Mouse (Mus musculus): Measurements from ENCODE around the gene Tspan14.

Tspan14 gene

DNA sequence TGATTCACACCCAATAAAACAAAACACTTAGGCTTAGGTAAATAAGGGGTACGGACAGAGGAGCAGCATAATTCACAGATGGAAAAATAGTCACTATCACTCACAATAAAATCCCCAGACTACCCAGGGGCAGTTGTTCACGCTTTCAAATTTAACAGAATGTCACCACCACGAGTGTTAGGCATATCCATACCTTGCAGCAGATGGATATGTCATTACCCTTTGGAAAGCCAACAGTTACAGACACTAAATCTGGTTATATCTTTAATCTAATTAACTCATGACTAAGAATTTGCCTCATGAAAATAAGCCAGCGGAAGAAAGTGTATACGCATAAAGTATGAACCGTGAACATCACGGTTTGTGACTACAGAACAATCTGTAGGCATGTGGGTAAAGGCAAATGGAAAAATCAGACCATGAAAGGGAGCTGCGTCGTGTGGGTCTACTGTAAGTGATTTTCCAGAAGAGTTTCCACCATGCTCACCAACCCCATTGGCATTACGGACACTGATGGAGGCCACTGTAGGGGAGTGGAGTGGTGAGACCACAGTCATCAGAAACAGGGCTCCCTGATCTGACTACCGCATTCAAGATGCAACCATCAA is 28.1 kb downstream of the Tspan14 start:
- Histone ChIP-seq H3K4me1 (replicated peaks; ENCODE audit: low read depth, low read length) (peaks cover 51% of the 10 kb centered on the region), H3K36me3 (ENCODE audit: insufficient read depth, low read length) (peaks cover 26% of the 10 kb centered on the region), H3K27me3 (ENCODE audit: insufficient read depth, low read length) (no peaks in the 10 kb centered on the region), H3K4me3 (replicated peaks; ENCODE audit: low read length) (no peak overlapping the region), H3K9me3 (ENCODE audit: low read length) (no peaks in the 10 kb centered on the region)
- TF ChIP-seq NANOG (IDR thresholded peaks at IDR 0.05; ENCODE audit: borderline replicate concordance, low read length): no peak
- TF ChIP-seq POU5F1 (IDR thresholded peaks at IDR 0.05; ENCODE audit: borderline replicate concordance, low read length): no peak
- TF ChIP-seq CTCF (conservative IDR thresholded peaks at IDR 0.05; ENCODE audit: low read length): no peak

DNA sequence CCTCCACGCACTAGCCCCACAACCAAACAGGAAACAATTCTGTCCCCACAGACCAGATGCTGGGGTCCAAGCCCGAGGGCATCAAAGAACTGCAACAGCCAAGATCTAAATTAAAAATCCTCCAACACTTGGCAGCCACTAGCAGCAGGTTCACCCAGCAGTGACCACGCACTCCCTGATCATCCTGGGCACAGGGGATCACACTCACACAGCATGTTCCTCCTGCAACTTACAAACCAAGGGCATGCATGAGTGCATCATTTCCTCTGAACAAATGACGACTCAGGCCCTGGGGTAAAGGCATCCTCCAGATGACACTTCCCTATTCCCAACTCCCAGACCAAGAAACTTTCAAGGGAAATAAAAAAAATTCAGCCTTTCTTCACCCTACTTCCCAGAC is 29.6 kb downstream of the Tspan14 start:
- TF ChIP-seq POU5F1 (IDR thresholded peaks at IDR 0.05; ENCODE audit: borderline replicate concordance, low read length): no peak
- no peak for TF ChIP-seq CTCF (conservative IDR thresholded peaks at IDR 0.05; ENCODE audit: low read length)
- no peak for TF ChIP-seq NANOG (IDR thresholded peaks at IDR 0.05; ENCODE audit: borderline replicate concordance, low read length)
- Histone ChIP-seq H3K36me3 (ENCODE audit: insufficient read depth, low read length) (peaks cover 37% of the 10 kb centered on the region), H3K9me3 (ENCODE audit: low read length) (no peaks in the 10 kb centered on the region), H3K4me3 (replicated peaks; ENCODE audit: low read length) (no peak overlapping the region), H3K4me1 (replicated peaks; ENCODE audit: low read depth, low read length) (peaks cover 59% of the 10 kb centered on the region), H3K27me3 (ENCODE audit: insufficient read depth, low read length) (no peaks in the 10 kb centered on the region)

DNA sequence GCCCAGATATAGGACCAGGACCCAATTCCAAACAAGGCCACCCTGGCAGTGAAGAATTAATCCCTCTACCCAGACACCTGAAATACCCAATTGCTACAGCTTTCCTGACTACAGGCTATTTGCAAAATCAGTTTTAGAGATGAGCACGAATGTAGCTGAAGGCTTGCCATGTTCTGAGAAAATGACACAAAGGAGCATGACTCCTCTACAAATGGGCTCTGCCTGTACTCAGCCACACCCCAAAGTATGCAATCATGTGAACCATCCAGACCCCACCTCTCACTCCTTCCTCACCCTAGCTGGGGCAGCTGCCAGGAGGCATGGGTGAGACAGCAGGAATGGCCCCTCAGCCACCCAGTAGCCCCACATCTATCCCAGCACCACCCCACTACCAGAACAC is 31.1 kb downstream of the Tspan14 start:
- peaks cover 46% of the 10 kb centered on the region for H3K36me3 ChIP-seq (ENCODE audit: insufficient read depth, low read length)
- TF ChIP-seq POU5F1 (IDR thresholded peaks at IDR 0.05; ENCODE audit: borderline replicate concordance, low read length) (no peak), CTCF (conservative IDR thresholded peaks at IDR 0.05; ENCODE audit: low read length) (no peak), NANOG (IDR thresholded peaks at IDR 0.05; ENCODE audit: borderline replicate concordance, low read length) (no peak)
- no peaks in the 10 kb centered on the region for H3K9me3 ChIP-seq (ENCODE audit: low read length)
- peaks cover 74% of the 10 kb centered on the region for H3K4me1 ChIP-seq (replicated peaks; ENCODE audit: low read depth, low read length)
- H3K27me3 ChIP-seq (ENCODE audit: insufficient read depth, low read length): no peaks in the 10 kb centered on the region
- no peak overlapping the region for H3K4me3 ChIP-seq (replicated peaks; ENCODE audit: low read length)

DNA sequence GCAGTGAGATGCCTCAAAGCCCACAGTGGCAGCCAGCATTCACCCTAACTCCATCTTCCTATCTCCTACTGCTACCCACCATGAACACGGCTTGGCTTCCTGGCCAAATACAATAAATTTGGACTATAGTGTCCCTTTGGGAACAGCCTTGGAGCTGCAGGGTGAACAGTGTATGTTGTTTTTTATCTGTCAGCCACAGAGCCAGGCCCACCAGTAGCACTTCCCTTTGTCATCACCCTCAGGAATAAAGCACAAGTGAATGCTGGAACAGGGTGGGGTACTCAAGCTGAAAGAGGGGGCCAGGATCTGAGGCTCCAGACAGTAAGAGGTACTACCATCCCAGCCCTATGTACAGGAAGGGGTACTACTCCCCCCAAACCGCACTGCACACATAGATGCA is 31.6 kb downstream of the Tspan14 start:
- Histone ChIP-seq H3K4me1 (replicated peaks; ENCODE audit: low read depth, low read length) (peaks cover 76% of the 10 kb centered on the region), H3K9me3 (ENCODE audit: low read length) (no peaks in the 10 kb centered on the region), H3K36me3 (ENCODE audit: insufficient read depth, low read length) (peaks cover 46% of the 10 kb centered on the region), H3K4me3 (replicated peaks; ENCODE audit: low read length) (no peak overlapping the region), H3K27me3 (ENCODE audit: insufficient read depth, low read length) (no peaks in the 10 kb centered on the region)
- no peak for TF ChIP-seq CTCF (conservative IDR thresholded peaks at IDR 0.05; ENCODE audit: low read length)
- TF ChIP-seq NANOG (IDR thresholded peaks at IDR 0.05; ENCODE audit: borderline replicate concordance, low read length): no peak

DNA sequence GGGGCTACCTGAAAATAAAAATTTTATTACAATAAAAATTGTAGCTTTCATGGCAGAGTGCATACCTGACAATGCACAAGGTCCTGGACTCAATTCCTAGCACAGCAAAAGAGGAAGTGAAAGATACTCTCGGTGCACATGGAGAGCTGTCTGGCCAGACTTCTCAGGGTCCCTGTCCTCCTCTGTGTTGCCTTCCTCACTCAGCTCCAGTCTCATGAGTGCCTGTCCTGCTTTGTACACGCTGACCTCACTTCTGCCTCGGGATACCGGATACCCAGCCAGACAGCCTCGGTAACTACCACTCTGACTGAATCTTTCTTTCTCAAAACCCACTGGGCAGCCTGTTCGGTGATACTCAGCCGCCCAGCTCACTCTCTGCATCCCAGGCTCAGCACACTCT is 33.3 kb downstream of the Tspan14 start:
- no peaks in the 10 kb centered on the region for H3K9me3 ChIP-seq (ENCODE audit: low read length)
- peaks cover 46% of the 10 kb centered on the region for H3K36me3 ChIP-seq (ENCODE audit: insufficient read depth, low read length)
- H3K27me3 ChIP-seq (ENCODE audit: insufficient read depth, low read length): no peaks in the 10 kb centered on the region
- TF ChIP-seq POU5F1 (IDR thresholded peaks at IDR 0.05; ENCODE audit: borderline replicate concordance, low read length) (no peak), CTCF (conservative IDR thresholded peaks at IDR 0.05; ENCODE audit: low read length) (no peak), NANOG (IDR thresholded peaks at IDR 0.05; ENCODE audit: borderline replicate concordance, low read length) (no peak)
- H3K4me3 ChIP-seq (replicated peaks; ENCODE audit: low read length): no peak overlapping the region
- H3K4me1 ChIP-seq (replicated peaks; ENCODE audit: low read depth, low read length): peaks cover 70% of the 10 kb centered on the region

DNA sequence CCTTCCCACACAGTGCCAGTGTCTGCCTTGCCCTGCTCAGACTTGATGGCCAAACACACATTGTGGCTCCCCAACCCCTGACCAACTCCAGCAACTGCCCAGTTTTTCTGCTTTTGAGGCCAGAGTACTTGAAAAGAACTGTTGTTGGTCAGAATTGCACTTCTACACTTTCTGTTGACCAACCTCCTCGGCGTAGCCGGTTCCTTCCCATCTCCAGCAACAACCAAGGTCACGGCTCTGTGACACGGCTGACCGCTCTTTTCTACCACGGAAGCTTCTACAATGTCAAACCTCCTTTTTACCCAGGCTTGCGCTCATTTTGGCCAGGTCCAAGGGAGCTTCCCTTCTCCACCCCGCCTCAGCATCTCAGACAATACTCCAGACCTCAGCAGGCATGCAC is 34.4 kb downstream of the Tspan14 start:
- Histone ChIP-seq H3K4me3 (replicated peaks; ENCODE audit: low read length) (no peak overlapping the region), H3K27me3 (ENCODE audit: insufficient read depth, low read length) (no peaks in the 10 kb centered on the region), H3K4me1 (replicated peaks; ENCODE audit: low read depth, low read length) (peaks cover 72% of the 10 kb centered on the region), H3K36me3 (ENCODE audit: insufficient read depth, low read length) (peaks cover 52% of the 10 kb centered on the region), H3K9me3 (ENCODE audit: low read length) (no peaks in the 10 kb centered on the region)
- TF ChIP-seq CTCF (conservative IDR thresholded peaks at IDR 0.05; ENCODE audit: low read length) (no peak), NANOG (IDR thresholded peaks at IDR 0.05; ENCODE audit: borderline replicate concordance, low read length) (no peak), POU5F1 (IDR thresholded peaks at IDR 0.05; ENCODE audit: borderline replicate concordance, low read length) (no peak)

DNA sequence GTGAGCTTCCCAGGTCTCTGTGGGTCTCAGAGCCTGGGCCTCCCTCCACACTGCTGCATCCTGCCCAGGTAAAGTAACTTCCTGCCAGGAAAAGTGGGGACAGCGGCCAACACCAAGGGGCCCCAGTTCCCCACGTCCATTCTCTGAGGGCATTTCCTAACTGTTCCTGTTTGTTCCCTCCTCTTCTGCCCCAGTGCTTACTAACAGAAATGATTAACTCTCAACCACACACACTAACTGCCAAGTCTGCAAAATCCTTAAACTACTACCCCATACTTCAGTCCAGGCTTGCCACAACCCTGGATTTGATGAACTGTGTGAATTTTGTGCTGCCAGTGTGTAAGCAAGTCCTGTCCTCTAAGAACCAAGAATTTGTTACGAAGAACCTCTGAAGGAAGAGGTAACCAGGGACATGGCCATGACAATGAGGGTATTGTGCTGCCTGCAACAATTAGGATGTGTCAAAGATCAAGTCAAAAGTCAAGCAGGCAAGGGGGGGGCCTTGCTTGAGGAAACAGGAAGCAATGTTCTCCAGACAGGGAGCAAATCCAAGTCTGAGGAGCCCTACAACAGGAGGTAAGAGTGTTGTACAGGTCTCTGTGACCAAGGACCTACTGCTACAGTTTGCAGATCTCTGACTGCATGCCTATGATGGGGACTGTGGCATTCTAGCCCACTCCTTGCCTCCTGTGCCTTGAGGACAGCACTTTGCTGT is 35.3 kb downstream of the Tspan14 start:
- TF ChIP-seq NANOG (IDR thresholded peaks at IDR 0.05; ENCODE audit: borderline replicate concordance, low read length): no peak
- Histone ChIP-seq H3K9me3 (ENCODE audit: low read length) (no peaks in the 10 kb centered on the region), H3K36me3 (ENCODE audit: insufficient read depth, low read length) (peaks cover 47% of the 10 kb centered on the region), H3K27me3 (ENCODE audit: insufficient read depth, low read length) (no peaks in the 10 kb centered on the region), H3K4me1 (replicated peaks; ENCODE audit: low read depth, low read length) (peaks cover 72% of the 10 kb centered on the region), H3K4me3 (replicated peaks; ENCODE audit: low read length) (no peak overlapping the region)

DNA sequence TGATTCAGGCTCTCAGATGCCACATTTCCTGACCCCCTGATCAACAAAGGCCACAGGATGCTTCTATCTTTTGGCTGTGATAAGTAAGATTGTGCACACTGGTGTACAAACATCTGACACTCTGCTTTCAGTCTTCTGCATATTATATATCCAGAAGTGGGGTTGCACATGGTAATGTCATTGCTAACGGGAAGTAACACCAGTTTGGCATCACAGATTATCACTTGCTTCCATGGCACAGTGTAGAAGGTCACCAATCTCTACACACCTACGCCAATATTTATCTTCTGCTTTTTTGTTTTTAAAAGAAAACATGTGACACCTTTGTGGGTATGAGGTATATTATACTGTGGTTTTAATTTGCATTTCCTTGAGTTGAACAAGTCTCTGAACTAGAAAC is 36.7 kb downstream of the Tspan14 start:
- Histone ChIP-seq H3K36me3 (ENCODE audit: insufficient read depth, low read length) (peaks cover 41% of the 10 kb centered on the region), H3K27me3 (ENCODE audit: insufficient read depth, low read length) (no peaks in the 10 kb centered on the region), H3K4me3 (replicated peaks; ENCODE audit: low read length) (no peak overlapping the region), H3K9me3 (ENCODE audit: low read length) (no peaks in the 10 kb centered on the region), H3K4me1 (replicated peaks; ENCODE audit: low read depth, low read length) (peaks cover 62% of the 10 kb centered on the region)
- TF ChIP-seq NANOG (IDR thresholded peaks at IDR 0.05; ENCODE audit: borderline replicate concordance, low read length) (no peak), CTCF (conservative IDR thresholded peaks at IDR 0.05; ENCODE audit: low read length) (no peak), POU5F1 (IDR thresholded peaks at IDR 0.05; ENCODE audit: borderline replicate concordance, low read length) (no peak)

DNA sequence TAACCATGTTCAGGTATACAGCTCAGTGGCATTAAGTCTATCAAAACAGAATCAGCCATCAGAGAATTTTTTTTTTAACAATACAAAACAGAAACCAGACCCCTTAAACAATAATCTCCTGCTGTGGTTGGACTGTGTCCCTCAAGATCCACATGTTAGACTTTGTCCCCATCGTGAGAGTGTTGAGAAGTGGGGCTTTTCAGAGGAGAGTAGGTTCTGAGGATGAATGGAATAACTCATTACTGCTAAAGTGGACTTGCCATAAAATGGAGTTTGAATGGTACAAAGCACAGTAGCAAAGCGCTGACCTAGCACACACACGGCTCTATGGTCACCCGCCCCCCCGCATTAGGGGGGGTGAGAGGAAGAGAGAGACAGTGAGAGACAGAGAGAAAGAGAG is 37.7 kb downstream of the Tspan14 start:
- H3K9me3 ChIP-seq (ENCODE audit: low read length): no peaks in the 10 kb centered on the region
- TF ChIP-seq NANOG (IDR thresholded peaks at IDR 0.05; ENCODE audit: borderline replicate concordance, low read length): no peak
- no peak for TF ChIP-seq POU5F1 (IDR thresholded peaks at IDR 0.05; ENCODE audit: borderline replicate concordance, low read length)
- no peak for TF ChIP-seq CTCF (conservative IDR thresholded peaks at IDR 0.05; ENCODE audit: low read length)
- H3K36me3 ChIP-seq (ENCODE audit: insufficient read depth, low read length): peaks cover 30% of the 10 kb centered on the region
- H3K4me1 ChIP-seq (replicated peaks; ENCODE audit: low read depth, low read length): peaks cover 59% of the 10 kb centered on the region
- no peaks in the 10 kb centered on the region for H3K27me3 ChIP-seq (ENCODE audit: insufficient read depth, low read length)
- H3K4me3 ChIP-seq (replicated peaks; ENCODE audit: low read length): no peak overlapping the region
